Mouse (Mus musculus) left cerebral cortex, adult 2 months (tissue): ENCODE measurements at regions not wholly inside any gene's neighbourhood (a gene's known extent, or its start where the extent isn't known, plus 50 kb on each side); places are given as distances from the start of the nearest gene placed in this dataset.
A peak's percentile ranks its signal among the peaks of the same experiment; 100 is the strongest.

Source experiments
- DNase-seq, 2 experiments: peaks; one replicate each; pipeline ENCODE4 v3.0.0; 2021 to 2022; ENCODE audit warnings: low spot score in 2 of 2, mixed read lengths in 1 of 2; ENCODE audit errors: extremely low spot score in 1 of 2
- H3K27ac ChIP-seq: fragments of 200-600 bp; 2 replicates; pipeline ENCODE4 v1.8.1; 2022
- H3K4me3 ChIP-seq: fragments of 200-600 bp; 2 replicates; pipeline ENCODE4 v1.8.1; 2022
- CTCF ChIP-seq: fragments of 200-600 bp; IDR thresholded peaks from 2 replicates; pipeline ENCODE4 v1.8.1; 2022; ENCODE audit warnings: antibody characterized with exemption, mild to moderate bottlenecking, moderate library complexity
- intact Hi-C: fragments of 180-260 bp; cut with DNase I; formaldehyde crosslinking; loops from one replicate; pipeline ENCODE4 v1.15.1; 2025

GRCm38 (mm10) chr15:51652497-51652896 is 2232.2 kb upstream of the Gm7489 start:
- no peak for DNase-seq
- intact Hi-C loops = no loop called here
- Histone ChIP-seq H3K4me3 (no peak overlapping the region), H3K27ac (no peak overlapping the region)
- no peak for TF ChIP-seq CTCF

- Histone ChIP-seq H3K27ac (no peak overlapping the region), H3K4me3 (no peak overlapping the region)
- DNase-seq = no peak
- no peak for TF ChIP-seq CTCF
- intact Hi-C loops = no loop called here
Measured at GRCm38 (mm10) chr15:51657621-51658020, 2227.1 kb upstream of the Gm7489 start.

DNA sequence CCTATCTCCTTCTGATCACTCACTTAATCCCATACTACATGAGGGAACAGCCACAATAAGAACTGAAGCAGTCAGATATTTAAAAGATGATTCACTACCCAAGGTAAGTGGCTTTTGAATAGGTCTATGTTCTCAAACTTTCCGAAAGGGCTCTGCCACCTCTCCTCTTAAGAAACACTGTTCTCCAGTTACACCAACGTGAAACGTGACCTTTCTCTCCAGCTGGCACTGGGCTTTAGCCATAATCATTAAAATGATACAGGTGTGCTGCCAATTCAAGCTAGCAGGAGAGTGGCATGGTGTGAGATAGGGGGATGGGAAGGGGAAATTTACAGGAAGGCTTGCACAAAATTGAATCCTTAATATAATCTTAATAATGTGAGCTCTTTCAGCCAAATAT is 2216.4 kb upstream of the Gm7489 start:
- intact Hi-C loops = no loop called here
- Histone ChIP-seq H3K4me3 (no peak overlapping the region), H3K27ac (no peak overlapping the region)
- DNase-seq = no peak
- TF ChIP-seq CTCF = no peak

DNA sequence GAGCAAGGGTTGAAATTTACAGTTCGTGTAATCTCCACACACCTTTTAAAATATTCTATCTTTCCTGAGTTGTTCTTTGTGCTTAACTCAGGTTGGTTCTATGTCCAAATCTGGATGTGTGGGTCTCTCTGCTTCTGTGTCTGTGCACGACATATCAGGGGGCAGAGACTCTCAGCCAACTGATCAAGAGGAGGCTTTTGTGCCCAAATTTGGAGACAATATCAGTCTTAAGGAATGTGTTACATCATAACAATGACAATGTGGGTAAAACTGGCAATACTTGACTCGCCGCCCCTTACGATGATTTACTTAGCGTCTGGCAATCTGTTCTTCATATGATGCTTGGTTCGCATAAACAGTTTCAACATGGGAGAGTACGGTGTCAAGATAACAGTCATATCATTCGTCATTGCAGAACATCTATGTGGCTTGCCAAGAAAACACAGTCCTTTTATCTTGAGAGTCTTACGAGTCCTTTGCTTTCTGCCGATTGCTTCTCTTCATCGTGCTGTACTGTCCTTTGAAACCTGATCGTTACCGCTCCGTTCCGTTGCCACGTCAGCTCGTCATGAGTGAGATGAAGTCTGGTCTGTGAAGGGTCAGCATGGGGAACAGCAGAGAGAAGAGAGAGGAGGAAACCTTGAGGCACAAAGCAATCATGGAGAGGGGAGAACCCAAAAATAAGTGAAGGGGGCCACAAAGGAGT is 2212.9 kb upstream of the Gm7489 start:
- no peak overlapping the region for H3K27ac ChIP-seq
- no peak overlapping the region for H3K4me3 ChIP-seq
- intact Hi-C loops = no loop called here
- no peak for DNase-seq
- TF ChIP-seq CTCF = no peak

DNA sequence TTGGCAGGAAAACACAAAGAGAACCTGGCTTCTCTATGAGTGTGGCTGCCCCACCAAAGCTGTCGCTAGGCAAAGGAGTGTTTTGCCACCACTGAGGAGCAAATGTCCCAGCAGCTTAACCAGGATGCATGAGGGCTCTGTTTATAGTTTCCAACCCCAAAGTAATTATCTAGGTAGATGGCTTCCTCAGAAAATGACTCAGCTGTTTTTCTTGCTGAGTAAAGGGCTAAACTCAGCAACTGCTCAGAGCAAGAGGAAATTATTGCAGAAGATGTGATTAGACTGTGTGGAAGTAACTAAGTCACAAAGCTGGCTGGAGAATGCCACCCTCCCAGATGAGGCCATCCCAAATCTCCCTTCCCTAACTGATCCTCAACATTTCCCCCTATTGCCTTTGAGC is 2211.2 kb upstream of the Gm7489 start:
- no peak for DNase-seq
- Histone ChIP-seq H3K27ac (no peak overlapping the region), H3K4me3 (no peak overlapping the region)
- intact Hi-C loops = no loop called here
- no peak for TF ChIP-seq CTCF

- intact Hi-C loops = no loop called here
- no peak for TF ChIP-seq CTCF
- no peak for DNase-seq
- Histone ChIP-seq H3K27ac (no peak overlapping the region), H3K4me3 (no peak overlapping the region)
Measured at GRCm38 (mm10) chr15:51675291-51675690, 2209.4 kb upstream of the Gm7489 start.

- DNase-seq = no peak
- intact Hi-C loops = no loop called here
- Histone ChIP-seq H3K4me3 (no peak overlapping the region), H3K27ac (no peak overlapping the region)
- TF ChIP-seq CTCF = no peak
Measured at GRCm38 (mm10) chr15:51676694-51677093, 2208.0 kb upstream of the Gm7489 start.

DNA sequence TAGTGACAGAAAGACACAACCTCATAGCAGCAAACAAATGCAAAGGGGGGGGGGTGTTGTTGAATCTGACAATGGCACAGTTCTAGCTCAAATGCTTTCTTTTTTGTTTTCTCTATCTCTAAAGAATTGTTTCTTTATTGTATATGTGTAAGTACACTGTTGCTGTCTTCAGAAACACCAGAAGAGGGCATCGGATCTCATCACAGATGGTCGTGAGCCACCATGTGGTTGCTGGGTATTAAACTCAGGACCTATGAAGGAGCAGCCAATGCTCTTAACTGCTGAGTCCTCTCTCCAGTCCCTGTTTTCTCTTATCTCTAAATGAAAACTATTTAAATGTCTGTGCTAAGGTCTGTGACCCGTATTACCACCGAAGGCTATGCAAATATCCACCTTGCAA is 2207.4 kb upstream of the Gm7489 start:
- no peak for DNase-seq
- Histone ChIP-seq H3K27ac (no peak overlapping the region), H3K4me3 (no peak overlapping the region)
- TF ChIP-seq CTCF = peak; percentile 24
- intact Hi-C loops = no loop called here

GRCm38 (mm10) chr15:51679186-51679902 is 2205.4 kb upstream of the Gm7489 start:
- no peak overlapping the region for H3K27ac ChIP-seq
- H3K4me3 ChIP-seq = no peak overlapping the region
- intact Hi-C loops = no loop called here
- no peak; the same call in 1 of the 2 replicates for TF ChIP-seq CTCF
- no peak for DNase-seq

DNA sequence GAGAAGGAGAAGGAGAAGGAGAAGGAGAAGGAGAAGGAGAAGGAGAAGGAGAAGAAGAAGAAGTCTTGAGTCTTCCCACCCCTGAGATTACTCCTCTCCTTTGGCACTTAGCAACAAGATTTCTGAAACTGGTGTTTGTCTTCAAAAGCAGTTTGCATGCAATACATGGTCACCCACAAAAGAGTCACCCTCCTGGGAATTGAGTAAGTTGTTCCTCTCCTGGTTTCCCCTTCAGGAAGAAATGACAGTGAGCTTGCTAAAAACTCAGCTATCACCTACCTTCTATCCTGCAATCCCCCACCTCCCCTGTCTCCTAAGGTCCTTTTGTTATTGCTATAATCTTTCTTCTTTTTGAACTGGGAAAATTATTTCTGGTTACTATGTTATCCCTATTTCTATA is 2204.2 kb upstream of the Gm7489 start:
- no peak for TF ChIP-seq CTCF
- H3K4me3 ChIP-seq = no peak overlapping the region
- DNase-seq = no peak
- H3K27ac ChIP-seq = no peak overlapping the region
- intact Hi-C loops = no loop called here

DNA sequence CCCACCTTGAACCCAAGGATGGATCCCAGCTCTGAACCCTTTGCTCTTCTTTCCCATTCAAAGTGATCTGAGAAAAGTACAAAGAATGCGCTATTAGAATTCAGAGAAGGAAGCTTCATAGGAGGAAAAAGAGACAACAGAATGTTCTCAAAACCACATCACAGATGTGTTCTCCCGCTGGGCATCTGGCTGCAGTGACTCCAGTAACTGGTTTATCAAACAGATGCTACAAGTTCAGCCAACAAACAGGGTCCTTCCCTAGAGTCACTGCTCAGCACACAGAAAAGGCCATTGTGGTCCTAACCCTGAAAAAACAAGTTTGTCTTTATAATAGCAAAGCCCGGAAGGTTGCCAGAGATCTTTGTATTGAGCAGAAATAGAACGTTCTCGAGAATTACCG is 2203.5 kb upstream of the Gm7489 start:
- H3K27ac ChIP-seq = no peak overlapping the region
- intact Hi-C loops = no loop called here
- DNase-seq = no peak
- TF ChIP-seq CTCF = no peak
- H3K4me3 ChIP-seq = no peak overlapping the region

GRCm38 (mm10) chr15:51682331-51682730 is 2202.4 kb upstream of the Gm7489 start:
- intact Hi-C loops = no loop called here
- TF ChIP-seq CTCF = no peak
- Histone ChIP-seq H3K27ac (no peak overlapping the region), H3K4me3 (no peak overlapping the region)
- no peak for DNase-seq

DNA sequence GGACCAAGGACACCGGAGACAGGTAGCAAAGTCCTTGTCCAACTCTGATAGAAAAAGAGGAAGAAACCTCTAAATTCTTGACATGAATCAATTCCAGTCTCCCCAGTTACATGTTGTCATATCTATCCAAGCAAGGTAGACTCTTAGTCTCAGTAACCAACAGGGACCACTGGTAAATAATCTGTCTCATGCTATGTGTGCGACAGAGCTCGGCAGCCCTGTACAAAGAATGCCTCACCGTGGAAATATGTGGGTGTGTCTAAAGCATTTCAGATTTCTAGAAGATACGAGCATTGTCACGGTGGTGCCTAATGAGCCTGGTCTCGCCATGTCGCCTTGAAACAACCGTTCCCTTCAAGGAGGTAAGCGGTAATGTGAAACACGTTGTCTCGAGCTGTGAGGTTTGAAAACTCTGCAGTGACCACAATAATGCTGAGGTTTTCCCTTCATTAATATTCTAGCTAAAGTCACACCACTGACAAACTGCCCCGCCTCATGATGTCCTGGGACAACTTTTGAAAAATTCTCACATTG is 2197.6 kb upstream of the Gm7489 start:
- no peak for DNase-seq
- Histone ChIP-seq H3K4me3 (no peak overlapping the region), H3K27ac (no peak overlapping the region)
- intact Hi-C loops = no loop called here
- no peak for TF ChIP-seq CTCF
